49 mouse cellular contexts compared by ENCODE assay signal in the genomic region with DNA sequence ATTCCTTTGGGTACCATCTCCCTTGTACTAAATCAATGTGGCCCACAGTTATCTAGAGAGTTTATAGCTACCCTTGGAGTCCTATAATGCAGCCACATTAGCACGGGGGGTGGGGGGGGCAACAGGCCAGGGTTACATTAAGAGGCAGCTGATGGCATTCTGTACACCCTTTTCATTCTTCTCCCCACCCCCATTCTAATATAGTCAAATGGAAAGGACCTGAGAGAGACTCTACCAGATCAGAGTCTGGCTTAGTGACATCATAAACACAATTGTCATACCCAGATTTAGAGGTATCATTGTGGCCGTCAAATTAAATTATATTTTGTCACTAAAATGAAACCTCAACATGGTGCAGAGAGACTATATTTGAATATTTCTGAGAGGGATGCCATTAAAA. TPM values are rescaled to one million over a fixed set of nuclear protein-coding genes. Genes with fewer than 3 reads are reported as not detected.
"Had no signal": no experiment of that assay in that cellular context is flagged by ENCODE, and none has a peak within 500 bp of the region (broad histone marks: within the 10 kb centered on the region; RNA-seq: fewer than 3 reads in every experiment).

No protein-coding gene starts in this region.

- ATAC-seq: hindbrain, embryonic 16.5 days; hindbrain, postnatal 0 days; inflammation-experienced regulatory T-cells, adult 6 months; intestine, embryonic 15.5 days; intestine, embryonic 16.5 days; intestine, postnatal 0 days had no signal

- H3K9me3 ChIP-seq: heart, embryonic 10.5 days; heart, embryonic 12.5 days; heart, embryonic 13.5 days; heart, embryonic 15.5 days; hindbrain, embryonic 10.5 days; hindbrain, embryonic 12.5 days; hindbrain, embryonic 13.5 days; hindbrain, embryonic 15.5 days; intestine, embryonic 15.5 days; kidney, embryonic 15.5 days had no signal

- H3K4me3 ChIP-seq: heart, adult 2 months; heart, embryonic 10.5 days; heart, embryonic 12.5 days; heart, embryonic 13.5 days; heart, embryonic 15.5 days; hindbrain, embryonic 10.5 days; hindbrain, embryonic 12.5 days; hindbrain, embryonic 13.5 days; hindbrain, embryonic 15.5 days; intestine, embryonic 15.5 days; kidney, embryonic 15.5 days; layer of hippocampus, adult 2 months had no signal

- DNase-seq: heart, adult 2 months; heart, postnatal 10 days; heart, postnatal 14 days; heart, postnatal 36 days; heart, postnatal 4 days; kidney, adult 11 months; kidney, adult 18-20 months; kidney, adult 2 months; kidney, adult 8-10 months; kidney, adult 9 months; kidney, postnatal 10 days; kidney, postnatal 14 days; kidney, postnatal 25 days; kidney, postnatal 36 days; kidney, postnatal 4 days; layer of hippocampus, adult 9-11 months had no signal

- H3K4me1 ChIP-seq: heart, embryonic 10.5 days; heart, embryonic 12.5 days; heart, embryonic 13.5 days; heart, embryonic 15.5 days; hindbrain, embryonic 12.5 days; hindbrain, embryonic 13.5 days; hindbrain, embryonic 15.5 days; intestine, embryonic 15.5 days; kidney, embryonic 15.5 days had no signal

- H3K27ac ChIP-seq: heart, adult 2 months; heart, embryonic 10.5 days; heart, embryonic 13.5 days; heart, embryonic 15.5 days; hindbrain, embryonic 10.5 days; hindbrain, embryonic 12.5 days; hindbrain, embryonic 13.5 days; hindbrain, embryonic 14.5 days; hindbrain, embryonic 15.5 days; hindbrain, postnatal 0 days; intestine, embryonic 15.5 days; kidney, embryonic 15.5 days; kidney, postnatal 0 days; layer of hippocampus, adult 2 months had no signal

- H3K4me2 ChIP-seq: heart, embryonic 11.5 days; heart, embryonic 12.5 days; heart, embryonic 13.5 days; heart, embryonic 15.5 days; hindbrain, embryonic 12.5 days; hindbrain, embryonic 13.5 days; hindbrain, embryonic 14.5 days; hindbrain, embryonic 15.5 days; intestine, embryonic 15.5 days; kidney, embryonic 15.5 days had no signal

- H3K36me3 ChIP-seq: heart, embryonic 10.5 days; heart, embryonic 12.5 days; heart, embryonic 13.5 days; heart, embryonic 15.5 days; hindbrain, embryonic 10.5 days; hindbrain, embryonic 12.5 days; hindbrain, embryonic 13.5 days; hindbrain, embryonic 15.5 days; intestine, embryonic 15.5 days; kidney, embryonic 15.5 days had no signal

- H3K9ac ChIP-seq: heart, embryonic 12.5 days; heart, embryonic 13.5 days; heart, embryonic 15.5 days; hindbrain, embryonic 12.5 days; hindbrain, embryonic 13.5 days; hindbrain, embryonic 14.5 days; hindbrain, embryonic 15.5 days; intestine, embryonic 15.5 days; kidney, embryonic 15.5 days had no signal

- H3K27me3 ChIP-seq: heart, embryonic 12.5 days; heart, embryonic 13.5 days; heart, embryonic 15.5 days; hindbrain, embryonic 12.5 days; hindbrain, embryonic 13.5 days; hindbrain, embryonic 15.5 days; intestine, embryonic 15.5 days; kidney, embryonic 15.5 days had no signal

RNA-seq across cellular contexts. Expression of a gene that starts 5.7 kb away (rescaled TPM):
- total RNA-seq: heart, adult 2 months; heart, adult 8-10 months; heart, postnatal 10 days; heart, postnatal 14 days; heart, postnatal 25 days; heart, postnatal 36 days; heart, postnatal 4 days; hematopoietic stem cell, adult 5-6 weeks; hindbrain, postnatal 0 days; layer of hippocampus, adult 18-20 months; layer of hippocampus, adult 2 months; layer of hippocampus, adult 8-10 months; layer of hippocampus, postnatal 10 days; layer of hippocampus, postnatal 14 days; layer of hippocampus, postnatal 25 days had no signal
- polyA plus RNA-seq: heart, adult 2 months; heart, embryonic 10.5 days; heart, embryonic 11.5 days; heart, embryonic 12.5 days; heart, embryonic 13.5 days; heart, embryonic 14.5 days; heart, embryonic 15.5 days; heart, embryonic 16.5 days; heart, postnatal 0 days; hindbrain, embryonic 10.5 days; hindbrain, embryonic 12.5 days; hindbrain, embryonic 14.5 days; hindbrain, embryonic 16.5 days; hindbrain, postnatal 0 days; intestine, embryonic 15.5 days; intestine, embryonic 16.5 days; kidney, adult 2 months; kidney, embryonic 14.5 days; kidney, embryonic 15.5 days; kidney, embryonic 16.5 days; large intestine, adult 2 months had no signal
